Mouse (Mus musculus): ENCODE measurements around the gene Lsp1.

Gene Lsp1

DNA sequence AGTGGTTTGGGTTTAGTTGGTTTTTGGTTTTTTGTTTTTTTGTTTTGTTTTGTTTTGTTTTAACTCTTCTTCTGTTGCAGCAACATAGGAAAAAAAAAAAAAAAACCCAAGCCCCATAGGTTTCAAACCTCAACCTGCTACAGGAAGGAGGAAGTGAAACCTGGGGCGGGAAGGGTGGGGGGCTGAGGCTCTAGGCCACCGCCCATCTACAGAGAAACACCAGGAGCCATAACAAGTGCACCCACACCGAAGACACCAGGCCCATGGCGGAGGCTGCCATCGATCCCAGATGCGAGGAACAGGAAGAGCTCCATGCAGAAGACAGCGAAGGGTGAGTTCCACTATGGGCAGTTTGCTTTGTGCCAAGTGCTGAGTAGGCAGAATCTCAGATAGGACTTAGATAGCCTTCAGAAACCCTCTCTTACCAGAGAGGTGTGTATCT, at the start of gene Lsp1:
TSS of gene Lsp1 (plus strand) at position 174 of the 442 bp plus-strand sequence.
- peak in 1 of 2 experiments; percentile 30 for DNase-seq

DNA sequence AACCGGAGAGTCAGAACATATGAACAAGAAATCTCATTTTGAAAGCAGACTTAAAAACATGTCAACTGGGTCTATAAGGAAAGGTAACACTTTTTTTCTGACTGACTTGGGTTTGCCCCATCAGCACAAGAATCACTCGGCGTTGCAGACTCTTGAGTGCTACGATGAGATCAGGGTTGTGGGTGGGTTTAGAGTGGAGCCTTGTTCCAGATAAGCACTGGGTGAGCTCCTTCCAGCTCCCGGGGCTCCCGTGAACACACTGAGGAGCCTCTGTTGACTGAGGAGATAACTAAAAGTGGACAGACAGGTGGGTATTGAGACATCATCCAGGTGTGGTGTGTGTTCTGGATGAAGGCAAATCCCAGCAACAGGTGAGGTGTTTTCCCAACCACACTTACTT, 47.3 kb upstream of the Lsp1 start:
- no peak for DNase-seq

GRCm38 (mm10) chr7:142415314-142415713, 45.3 kb upstream of the Lsp1 start:
- no peak for DNase-seq

GRCm38 (mm10) chr7:142416225-142416624, 44.4 kb upstream of the Lsp1 start:
- DNase-seq = no peak

DNA sequence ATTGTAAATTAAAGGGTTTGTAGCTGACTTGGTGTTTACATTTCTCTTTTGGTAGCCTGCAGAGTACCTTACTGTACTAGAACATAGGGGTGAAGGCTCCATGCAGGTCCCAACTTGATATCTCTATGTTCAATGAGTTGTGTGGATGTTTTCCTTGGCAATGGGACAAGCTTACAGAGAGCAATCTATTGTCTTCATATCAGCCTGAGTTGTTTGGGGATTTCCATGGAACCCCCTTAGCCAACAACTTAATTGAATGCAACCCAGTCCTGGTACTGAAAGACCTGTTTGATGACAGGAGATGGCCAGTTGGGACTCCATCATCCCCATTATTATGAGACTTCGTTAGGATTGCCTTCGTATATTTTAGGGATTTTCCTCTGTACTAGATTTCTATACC, 42.6 kb upstream of the Lsp1 start:
- DNase-seq = no peak

DNA sequence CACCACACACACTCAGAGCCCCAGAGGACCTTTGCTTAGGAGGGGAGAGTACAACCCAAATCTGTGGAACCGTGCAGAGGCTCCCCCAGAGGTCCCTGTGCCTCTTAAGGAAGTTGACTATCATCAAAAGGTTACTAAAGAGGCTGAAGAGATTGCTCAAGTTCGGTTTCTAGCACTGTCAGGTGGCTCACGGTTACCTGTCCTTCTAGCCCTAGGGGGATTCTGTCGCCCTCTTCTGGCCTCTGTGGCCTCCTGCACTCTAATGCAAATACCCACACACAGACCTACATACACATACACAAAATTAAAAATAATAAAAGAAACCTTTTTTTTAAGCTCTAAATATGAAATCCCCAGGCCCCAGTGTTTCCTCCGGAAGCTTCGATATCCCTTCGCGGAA, 41.9 kb upstream of the Lsp1 start:
- no peak for DNase-seq

- DNase-seq = no peak
Measured at GRCm38 (mm10) chr7:142419887-142420286, 40.7 kb upstream of the Lsp1 start.

DNA sequence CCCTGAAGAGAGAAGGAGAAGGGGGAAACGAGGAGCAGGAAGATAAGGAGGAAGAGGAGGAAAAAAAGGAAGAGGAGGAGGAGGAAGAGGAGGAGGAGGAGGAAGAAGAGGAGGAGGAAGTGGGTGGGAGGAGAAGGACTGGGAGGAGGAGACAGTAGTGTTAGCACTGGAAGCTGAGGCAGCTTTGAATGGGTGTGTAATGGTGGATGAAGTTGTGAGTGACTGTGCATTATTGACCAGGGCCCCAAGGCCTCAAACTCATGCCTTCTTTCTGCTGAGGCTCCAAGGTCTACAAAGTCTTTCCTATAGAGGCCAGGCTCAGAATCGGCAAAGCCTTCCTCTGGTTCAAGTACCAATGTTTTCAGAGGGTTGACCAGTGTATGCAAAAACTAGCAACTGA, 38.8 kb upstream of the Lsp1 start:
- no peak for DNase-seq

GRCm38 (mm10) chr7:142425641-142426213, 34.9 kb upstream of the Lsp1 start:
- DNase-seq = no peak

DNA sequence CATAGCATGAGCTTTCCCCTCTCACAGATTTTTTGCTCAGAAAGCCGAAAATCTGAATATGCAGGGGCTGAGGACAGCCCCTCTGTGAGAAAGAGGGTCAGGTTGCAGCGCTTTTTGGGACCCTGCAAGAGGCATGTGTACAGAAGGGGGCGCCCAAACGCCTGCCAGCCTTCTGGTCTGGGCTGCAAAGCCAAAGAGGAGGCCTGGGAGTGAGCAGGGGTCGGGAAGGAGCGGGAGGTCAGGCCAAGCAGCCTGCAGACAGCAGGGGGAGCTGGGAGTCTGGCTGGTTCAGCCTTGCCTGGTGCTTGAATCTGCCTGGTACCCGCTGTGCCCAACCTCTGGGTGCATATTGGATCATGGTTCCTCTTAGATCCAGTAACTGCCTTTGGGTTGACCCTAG, 32.4 kb upstream of the Lsp1 start:
- peak; percentile 64 to 66 for DNase-seq

DNA sequence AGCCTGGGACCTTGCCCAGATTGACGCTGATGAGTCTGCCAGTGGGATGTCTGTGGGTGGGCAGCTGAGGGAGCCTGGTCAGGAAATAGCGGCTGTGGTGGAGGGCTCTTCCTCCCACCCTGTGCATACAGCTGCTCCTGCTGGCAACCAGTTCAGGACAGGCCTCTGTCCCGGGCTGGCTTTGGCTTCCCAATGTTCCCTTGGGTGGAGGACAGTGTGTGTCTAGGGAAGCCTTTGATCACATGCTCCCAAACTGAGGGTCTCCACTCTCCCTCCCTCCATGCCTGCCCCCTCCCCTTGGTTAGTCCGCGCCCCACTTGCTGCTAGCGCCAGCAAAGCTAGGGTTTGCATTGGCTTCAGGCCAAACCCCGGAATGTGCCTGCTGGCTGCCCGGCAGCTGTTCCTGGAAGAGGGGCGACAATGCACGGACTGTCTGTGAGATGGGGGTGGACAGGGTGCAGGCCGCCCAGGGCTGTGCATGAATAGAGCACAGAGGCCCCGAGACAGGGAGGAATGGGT, 30.4 kb upstream of the Lsp1 start:
- DNase-seq = peak; percentile 78 to 85

DNA sequence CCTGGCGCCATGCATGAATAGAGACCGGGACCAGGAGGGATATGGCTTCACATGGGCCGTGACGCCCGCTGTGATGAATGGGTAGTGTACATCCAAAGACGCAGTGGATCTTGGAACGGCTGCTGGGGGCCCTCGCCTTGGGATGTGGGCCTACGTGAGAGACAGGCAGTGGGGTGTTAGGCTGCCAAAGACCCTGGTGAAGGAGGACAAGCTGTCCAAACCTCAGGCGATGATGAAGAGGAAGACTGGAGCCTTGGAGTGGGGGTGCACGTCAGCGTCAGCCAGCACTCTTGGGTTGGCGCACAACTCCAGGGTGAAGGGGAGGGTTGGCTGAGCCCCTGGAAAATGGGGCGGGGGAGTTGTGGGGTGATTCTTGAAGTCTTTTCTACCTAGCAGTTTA, 29.5 kb upstream of the Lsp1 start:
- peak; percentile 50 to 76 for DNase-seq

- peak in 1 of 2 experiments; percentile 43 for DNase-seq
Measured at GRCm38 (mm10) chr7:142433623-142434022, 27.0 kb upstream of the Lsp1 start.

GRCm38 (mm10) chr7:142434137-142434865, 26.3 kb upstream of the Lsp1 start, which contains the start of gene Syt8:
Gene Syt8, plus strand, starts transcription at chr7:142434850.
- DNase-seq = peak in 1 of 2 experiments; percentile 55

DNA sequence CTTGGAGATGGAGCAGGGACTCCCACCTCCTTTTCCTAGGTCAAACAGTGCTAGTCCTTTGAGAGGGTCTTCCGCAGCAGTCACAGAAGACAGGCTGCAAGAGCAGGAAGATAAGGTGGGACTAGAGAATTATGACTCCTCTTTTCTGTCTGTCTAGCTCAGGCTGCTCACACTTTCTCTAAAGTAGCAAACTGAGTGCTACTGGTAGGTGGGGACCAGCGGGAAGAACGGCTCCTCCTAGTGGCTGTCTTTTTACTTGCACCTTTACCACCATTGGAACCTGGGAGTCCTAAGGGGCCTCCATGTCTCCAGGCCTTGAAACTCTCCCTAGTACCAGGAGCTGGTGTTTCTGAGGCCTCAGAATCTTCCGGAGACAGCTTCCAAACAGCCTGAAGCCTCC, 25.1 kb upstream of the Lsp1 start:
- peak; percentile 43 to 79 for DNase-seq

- peak; percentile 69 to 76 for DNase-seq
Measured at GRCm38 (mm10) chr7:142437324-142437723, 23.3 kb upstream of the Lsp1 start.

DNA sequence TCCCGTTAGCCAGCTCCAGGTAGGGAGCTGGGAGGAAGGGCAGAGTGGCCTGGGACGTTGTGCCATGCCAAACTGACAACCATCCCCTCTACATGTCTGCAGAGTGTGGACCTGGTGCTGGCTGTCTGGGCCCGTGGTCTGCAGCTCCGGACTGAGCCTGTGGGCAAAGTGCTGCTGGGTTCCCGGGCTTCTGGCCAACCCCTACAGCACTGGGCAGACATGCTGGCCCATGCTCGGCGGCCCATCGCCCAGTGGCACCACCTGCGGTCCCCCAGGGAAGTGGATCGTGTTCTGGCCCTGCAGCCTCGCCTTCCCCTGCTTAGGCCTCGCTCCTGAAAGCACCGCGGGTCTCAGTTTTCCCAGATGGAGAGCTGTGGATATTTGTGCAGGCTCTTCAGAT, 20.6 kb upstream of the Lsp1 start:
- DNase-seq = no peak

DNA sequence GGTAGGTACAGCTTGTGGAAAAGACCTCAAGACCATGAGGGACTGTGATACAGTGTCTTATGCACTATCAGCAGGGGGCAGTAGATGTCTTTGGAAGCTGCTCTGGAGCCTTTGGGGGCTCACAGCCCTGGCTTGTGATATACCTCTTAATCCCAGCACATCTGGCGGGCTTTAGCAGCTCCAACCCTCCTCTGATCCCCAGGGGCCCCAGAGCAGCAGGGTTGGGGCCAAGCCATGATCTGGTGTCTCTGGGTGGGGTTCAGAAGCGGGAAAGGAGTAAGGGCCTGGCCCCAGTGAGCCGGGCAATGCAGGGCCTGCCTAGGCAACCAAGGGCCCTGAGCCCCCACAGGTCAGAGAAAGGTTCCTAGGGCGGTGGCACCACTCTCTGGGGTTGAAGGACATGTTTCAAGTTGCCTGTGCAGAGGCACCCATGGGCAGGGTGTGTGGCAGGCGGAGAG, 19.9 kb upstream of the Lsp1 start:
- peak in 1 of 2 experiments; percentile 63 for DNase-seq

GRCm38 (mm10) chr7:142441585-142441984, 19.0 kb upstream of the Lsp1 start, which contains the start of gene Tnni2:
Gene Tnni2, plus strand, starts transcription at chr7:142441808.
- DNase-seq = no peak

GRCm38 (mm10) chr7:142442081-142442907, 18.3 kb upstream of the Lsp1 start:
- DNase-seq = no peak

DNA sequence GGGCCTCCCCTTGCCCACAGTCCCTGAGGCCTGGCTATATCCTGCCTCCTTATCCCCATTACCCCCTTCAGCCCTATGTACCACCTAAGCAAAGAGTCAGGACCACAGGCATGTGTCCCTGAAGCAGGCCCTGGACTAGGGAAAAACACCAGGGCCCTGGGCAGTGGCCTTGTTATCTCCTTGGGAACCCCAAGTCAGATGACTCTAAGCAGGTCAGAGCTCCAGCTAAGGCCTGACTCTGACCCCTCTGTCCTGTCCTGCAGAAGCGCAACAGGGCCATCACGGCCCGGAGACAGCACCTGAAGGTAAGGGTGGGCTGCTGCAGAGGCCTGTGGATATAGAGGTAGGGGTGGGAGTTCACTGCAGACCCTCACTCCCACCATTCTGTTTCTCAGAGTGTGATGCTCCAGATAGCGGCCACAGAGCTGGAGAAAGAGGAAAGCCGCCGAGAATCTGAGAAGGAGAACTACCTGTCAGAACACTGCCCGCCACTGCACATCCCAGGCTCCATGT, 17.6 kb upstream of the Lsp1 start:
- DNase-seq = no peak

- DNase-seq = no peak
Measured at GRCm38 (mm10) chr7:142443474-142443873, 17.1 kb upstream of the Lsp1 start.

DNA sequence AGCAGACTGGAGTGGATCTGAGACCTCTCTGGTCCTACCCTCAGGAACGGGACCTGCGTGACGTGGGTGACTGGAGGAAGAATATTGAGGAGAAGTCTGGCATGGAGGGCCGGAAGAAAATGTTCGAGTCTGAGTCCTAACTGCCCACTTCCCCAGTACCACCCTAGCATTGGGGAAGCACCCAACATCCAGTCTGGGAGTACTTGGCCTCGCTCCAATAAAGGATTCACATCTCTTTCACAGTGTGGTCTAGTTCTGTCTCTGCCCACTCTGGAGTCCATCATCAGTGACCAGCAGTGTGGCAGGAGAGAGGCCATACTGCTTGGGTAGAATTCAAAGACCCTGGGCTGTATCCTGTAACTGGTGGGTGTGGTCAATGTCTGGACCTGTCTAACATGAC, 16.4 kb upstream of the Lsp1 start:
- no peak for DNase-seq
